Mouse (Mus musculus): Measurements from ENCODE around the gene Rfpl4.
A peak's percentile ranks its signal among the peaks of the same experiment; 100 is the strongest.
"Not testable (repeated sequence)": the region's sequence is repeated elsewhere in the genome, so short reads cannot be mapped to it uniquely, and the experiment has no call there.

Gene Rfpl4

DNA sequence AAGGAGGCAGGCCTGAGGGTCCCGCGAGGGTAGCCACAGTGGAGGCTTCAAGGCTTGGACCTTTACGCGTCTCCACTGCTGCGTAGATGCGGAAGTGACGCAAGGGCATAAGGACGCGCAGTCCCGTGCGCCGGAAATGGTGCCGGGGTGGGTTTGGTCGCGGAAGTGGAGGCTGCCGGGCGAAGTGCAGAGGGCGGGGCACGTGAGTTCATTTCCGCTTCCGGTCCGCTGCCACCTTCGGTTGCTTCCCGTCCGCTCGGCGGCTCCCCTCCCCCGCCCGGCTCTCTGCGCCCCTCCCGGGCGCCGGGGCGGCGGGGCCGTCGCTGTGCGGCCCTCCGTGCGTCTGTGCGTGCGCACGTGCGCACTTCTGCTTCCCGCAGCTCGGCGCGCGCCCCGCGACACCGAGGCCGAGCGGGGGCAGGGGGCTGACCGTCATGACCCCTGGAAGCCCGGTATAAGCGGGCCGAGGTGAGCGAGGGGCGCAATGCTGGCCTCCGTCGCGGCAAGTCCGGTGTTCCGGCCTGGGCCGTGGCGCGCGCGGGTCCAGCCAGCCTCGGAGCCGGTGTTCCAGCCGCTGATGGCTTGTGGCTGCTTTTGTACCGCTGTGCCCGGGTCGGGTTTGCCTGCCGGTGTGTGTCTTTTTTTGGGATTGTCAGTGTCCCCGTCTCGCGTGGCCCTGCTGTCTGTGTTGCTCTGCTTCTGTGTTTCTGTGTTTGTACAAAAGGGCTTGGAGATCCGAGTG lies 36.6 kb downstream of the Rfpl4 start, which contains the start of gene Epn1:
Gene Epn1 (plus strand): TSS at position 226 of the 742 bp plus-strand sequence.
- DNase-seq: peak; percentile 97 to 98

DNA sequence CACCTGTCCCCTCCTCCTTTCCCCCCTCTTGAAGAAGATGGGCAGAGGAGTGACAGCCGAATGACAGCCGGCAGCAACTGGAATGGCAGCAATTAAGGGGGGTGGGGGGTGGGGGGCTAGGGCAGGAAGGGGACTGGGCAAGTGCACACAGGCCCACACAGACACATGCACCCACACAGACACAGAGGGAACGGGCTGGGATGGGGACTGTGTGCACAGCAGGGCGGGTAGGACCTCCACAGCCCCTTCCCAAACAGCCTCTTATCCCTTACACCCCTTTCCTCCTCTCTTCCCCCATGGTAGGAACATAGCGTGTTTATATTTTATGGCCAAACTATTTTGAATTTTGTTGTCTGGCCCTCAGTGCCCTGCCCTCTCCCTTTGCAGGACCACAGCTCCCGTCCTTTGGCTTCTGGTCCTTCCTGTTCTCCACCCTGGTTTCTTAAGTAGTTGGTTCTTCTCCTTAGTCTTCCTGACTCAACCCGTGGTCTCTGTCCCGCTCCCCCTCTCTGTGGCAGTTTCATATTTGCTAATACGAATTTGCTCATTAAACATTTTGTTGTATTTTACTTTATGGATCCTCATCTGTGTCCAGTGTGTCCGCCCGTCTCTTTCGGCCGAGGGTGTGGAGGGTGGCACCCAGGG lies 37.3 kb downstream of the Rfpl4 start:
- not testable (repeated sequence) for DNase-seq

DNA sequence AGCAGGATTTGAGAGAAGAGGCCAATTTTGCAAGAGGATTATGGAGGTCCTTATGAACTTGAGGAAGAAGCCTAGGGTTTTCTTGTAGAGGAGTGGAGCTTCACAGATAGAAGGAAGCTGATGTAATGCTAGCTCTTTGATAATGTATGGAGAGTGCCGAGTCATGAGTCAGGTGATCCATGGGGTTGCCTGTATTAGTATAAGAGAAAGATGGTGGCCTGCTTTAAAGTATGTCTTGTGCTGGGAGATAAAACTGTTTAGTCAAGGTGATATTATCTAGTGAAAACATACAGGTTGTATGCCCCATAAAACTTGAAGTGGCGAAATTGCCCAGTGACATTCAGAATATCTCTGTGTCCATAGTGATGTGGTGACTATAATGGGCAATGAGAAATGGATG lies 39.8 kb downstream of the Rfpl4 start:
- no peak for DNase-seq

DNA sequence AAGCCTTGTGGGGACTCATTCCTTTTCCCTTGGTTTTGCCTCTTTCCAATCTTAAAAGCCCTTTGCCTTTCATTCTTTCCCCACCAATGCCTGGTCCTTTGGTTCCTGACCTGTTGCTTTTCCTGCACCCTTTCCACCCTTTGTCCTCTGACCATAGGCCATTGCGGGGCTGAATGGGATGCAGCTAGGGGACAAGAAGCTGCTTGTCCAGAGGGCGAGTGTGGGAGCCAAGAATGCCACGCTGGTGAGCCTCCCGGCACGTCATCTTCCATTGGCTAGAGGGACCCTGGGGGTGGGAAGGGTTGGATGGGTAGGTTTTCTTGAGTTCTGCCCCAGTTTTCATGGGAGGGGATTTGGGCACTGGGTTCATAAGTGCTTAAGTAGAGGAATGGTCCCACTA lies 41.8 kb downstream of the Rfpl4 start:
- no peak for DNase-seq

DNA sequence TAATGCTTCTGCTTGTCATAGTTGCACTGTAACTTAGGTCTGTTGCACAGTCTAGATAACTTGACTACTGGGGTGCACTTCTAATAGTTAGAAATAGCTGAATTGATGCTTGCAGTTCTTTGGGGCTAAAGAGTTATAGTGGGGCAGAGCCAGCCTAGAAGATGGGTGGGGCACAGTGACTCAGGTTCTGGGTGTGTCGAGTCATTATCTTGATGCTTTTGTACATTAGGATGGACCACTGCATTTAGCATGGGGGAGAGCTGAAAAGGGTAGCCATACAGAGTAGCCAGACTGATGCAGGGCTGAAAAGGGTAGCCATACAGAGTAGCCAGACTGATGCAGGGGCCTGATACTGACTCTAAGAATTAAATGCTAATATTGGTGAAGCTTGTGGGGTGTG lies 43.2 kb downstream of the Rfpl4 start:
- no peak for DNase-seq

DNA sequence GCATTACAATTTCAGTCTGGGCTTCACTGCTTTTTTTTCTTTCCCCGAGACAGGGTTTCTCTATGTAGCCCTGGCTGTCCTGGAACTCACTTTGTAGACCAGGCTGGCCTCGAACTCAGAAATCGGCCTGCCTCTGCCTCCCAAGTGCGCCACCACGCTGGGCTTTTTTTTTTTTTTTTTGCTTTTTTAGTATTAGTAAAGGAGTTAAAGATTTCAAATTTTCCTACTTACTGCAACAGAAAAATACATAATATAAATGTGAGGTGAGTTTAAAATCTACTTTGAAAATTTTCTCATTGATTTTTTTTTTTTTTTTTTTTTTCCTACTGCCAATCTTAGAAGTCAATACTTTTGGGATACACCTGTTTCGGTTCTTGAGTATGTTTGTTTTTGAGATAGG lies 51.9 kb downstream of the Rfpl4 start:
- no peak for DNase-seq

DNA sequence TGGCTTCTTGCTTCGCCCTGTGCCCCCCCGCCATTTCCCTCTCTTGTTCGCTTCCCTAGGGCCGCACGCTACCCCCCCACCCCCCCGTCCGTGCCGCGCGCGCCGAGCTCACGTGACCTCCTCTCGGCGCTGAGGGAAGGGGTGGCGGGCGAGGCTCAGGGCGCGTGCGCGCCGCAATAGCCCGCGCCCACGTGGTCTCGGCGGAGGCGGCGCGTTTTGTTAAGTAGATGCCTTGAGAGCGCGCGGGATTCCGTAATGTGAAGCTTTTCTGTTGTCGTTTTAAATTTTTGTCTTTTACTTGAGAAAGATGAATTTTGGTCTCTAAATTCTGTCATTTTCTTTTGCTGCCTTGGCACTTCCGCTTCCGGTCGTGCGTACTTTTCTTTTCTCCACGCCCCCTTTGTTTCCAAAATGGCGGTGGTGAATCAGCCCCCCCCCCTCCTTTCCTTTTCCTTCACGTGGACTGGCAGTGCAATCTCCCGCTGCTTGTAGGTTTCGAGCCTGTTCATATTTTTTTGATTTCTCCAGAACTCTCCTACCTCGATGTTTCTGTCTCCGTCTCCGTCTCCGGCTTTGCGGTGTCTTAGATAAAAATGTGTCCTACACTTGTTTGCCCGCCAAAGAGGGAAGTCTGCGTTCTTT lies 54.3 kb downstream of the Rfpl4 start:
- DNase-seq: peak in 1 of 2 experiments; percentile 75

DNA sequence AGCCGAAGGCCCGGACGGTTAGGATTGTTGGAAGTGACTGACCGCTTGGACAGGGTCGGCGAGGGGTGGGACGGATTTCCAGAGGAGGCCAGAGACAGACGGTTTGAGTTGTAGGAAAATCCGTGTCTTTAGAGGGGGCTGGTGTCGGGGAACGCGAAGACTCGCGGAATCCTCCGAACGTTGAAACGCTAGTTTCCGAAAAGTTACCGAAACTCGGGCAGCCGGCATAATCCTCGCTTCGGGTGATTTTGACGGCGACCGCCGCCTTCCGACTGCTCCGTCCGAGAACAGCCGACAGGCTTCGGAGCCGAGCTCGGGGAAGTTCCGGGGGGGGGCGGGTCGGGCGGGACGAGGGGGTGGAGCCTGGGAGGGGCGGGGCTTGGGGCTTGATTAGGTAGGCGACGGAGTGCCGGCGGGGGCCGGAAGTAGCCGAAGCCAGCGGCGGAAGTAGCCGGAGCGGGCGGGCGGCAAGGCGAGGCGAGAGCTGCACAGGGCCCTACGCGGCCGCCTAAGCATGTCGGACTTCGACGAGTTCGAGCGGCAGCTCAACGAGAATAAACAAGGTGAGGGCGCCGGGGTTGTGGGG lies 54.9 kb downstream of the Rfpl4 start, which contains the start of gene U2af2:
Gene U2af2 (plus strand): TSS at position 370 of the 586 bp plus-strand sequence.
- peak; percentile 96 to 97 for DNase-seq

DNA sequence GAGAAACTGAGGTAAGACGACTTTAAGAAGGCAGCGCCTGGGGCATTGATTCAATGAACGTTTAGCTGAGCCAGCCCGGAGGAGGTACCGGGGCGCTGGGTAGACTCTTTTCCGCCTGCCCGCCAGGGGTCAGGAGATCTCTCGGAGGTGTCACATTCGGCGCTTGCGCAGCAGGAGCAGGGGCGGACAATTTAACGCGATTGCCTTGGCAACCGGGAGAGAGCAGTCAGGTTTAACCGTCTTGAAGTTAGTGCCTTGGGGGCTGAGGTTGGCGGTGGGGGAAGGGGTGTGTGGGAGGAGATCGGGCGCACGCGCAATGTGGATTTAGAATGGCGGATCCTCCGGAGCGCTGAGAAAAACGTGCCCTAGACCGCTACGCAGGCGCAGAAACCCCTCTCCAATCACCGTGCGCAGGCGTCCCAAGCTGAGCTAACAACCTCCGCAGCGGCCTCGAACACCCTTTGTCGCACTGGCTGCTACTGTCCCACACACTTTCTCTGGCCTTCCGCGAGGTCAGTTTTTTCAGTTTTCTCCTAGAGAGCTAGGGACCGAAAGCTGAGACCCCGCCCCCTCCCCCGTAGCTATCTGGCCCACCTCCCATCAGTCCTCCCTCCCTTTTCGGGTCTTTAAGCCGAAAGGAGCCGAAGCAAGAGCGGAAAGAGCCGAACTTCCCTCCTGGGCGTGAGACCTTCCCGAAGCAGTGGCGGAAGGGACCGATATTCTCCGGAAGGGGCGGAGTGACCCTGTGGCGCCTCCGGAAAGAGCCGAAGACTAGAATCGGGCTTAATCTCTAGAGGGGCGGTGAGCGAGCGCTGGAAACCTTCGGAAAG lies 55.6 kb downstream of the Rfpl4 start:
- peak; percentile 97 to 99 for DNase-seq

DNA sequence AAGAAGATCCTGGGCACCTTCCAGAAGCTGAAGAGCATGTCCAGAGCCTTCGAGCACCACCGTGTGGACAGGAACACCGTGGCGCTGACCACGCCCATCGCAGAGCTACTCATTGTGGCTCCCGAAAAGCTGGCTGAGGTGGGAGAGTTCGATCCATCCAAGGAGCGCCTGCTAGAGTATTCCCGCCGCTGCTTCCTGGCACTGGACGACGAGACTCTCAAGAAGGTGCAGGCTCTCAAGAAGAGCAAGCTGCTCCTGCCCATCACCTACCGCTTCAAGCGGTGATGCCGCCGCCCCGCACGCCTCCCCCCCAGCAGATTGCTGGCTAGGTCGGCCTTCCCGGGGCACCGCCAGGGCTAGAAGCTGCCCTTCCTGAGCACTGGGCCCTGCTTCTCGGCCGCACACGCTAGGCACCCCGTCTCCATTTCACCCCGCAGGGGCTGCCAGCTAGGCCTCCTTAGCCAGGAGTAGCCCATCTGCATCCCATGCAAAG lies 56.5 kb downstream of the Rfpl4 start:
- peak; percentile 85 to 87 for DNase-seq
